Mouse (Mus musculus) CH12.LX (cell line): ENCODE measurements around the gene Slc25a18.

ENCODE experiments used
- CHD1 ChIP-seq: IDR thresholded peaks from 2 replicates; pipeline ENCODE4 v1.6.1; 2012; ENCODE audit warnings: low read depth, low read length, improper control_type of control experiment, inconsistent platforms
- CTCF ChIP-seq, 2 experiments: IDR thresholded peaks in 1 of 2; conservative IDR thresholded peaks in 1 of 2; 2 replicates each; pipeline ENCODE4 v1.5.1; 2011 to 2012; ENCODE audit warnings: low read depth in 2 of 2, low read length in 2 of 2, improper control_type of control experiment in 1 of 2, inconsistent platforms in 1 of 2, mild to moderate bottlenecking in 1 of 2, moderate library complexity in 1 of 2
- EP300 ChIP-seq: IDR thresholded peaks from 2 replicates; pipeline ENCODE4 v1.6.1; 2011; ENCODE audit warnings: low read length, improper control_type of control experiment
- MAX ChIP-seq: IDR thresholded peaks from 2 replicates; pipeline ENCODE4 v1.6.1; 2011; ENCODE audit warnings: low read length, improper control_type of control experiment
- PAX5 ChIP-seq: IDR thresholded peaks from 2 replicates; pipeline ENCODE4 v1.6.1; 2012; ENCODE audit warnings: low read length, inconsistent platforms, mixed read lengths
- POLR2A ChIP-seq: IDR thresholded peaks from 2 replicates; pipeline ENCODE4 v1.6.1; 2011; ENCODE audit warnings: low read depth, mild to moderate bottlenecking, improper control_type of control experiment, low read length
- TCF12 ChIP-seq: IDR thresholded peaks from 2 replicates; pipeline ENCODE4 v1.6.1; 2014; ENCODE audit warnings: low read depth, mild to moderate bottlenecking, inconsistent platforms, low read length, improper control_type of control experiment
- UBTF ChIP-seq: IDR thresholded peaks from 2 replicates; pipeline ENCODE4 v1.6.1; 2012; ENCODE audit warnings: low read depth, mild to moderate bottlenecking, inconsistent platforms, low read length, improper control_type of control experiment, moderate library complexity
- USF1 ChIP-seq: IDR thresholded peaks from 2 replicates; pipeline ENCODE4 v1.6.1; 2014; ENCODE audit warnings: low read depth, mild to moderate bottlenecking, inconsistent platforms, low read length, improper control_type of control experiment
- ZNF384 ChIP-seq: IDR thresholded peaks from 2 replicates; pipeline ENCODE4 v1.6.1; 2012; ENCODE audit warnings: low read depth, low read length, improper control_type of control experiment, inconsistent platforms

- TF ChIP-seq CTCF (conservative IDR thresholded peaks at IDR 0.05 in 1 of 2, IDR thresholded peaks at IDR 0.05 in 1 of 2; ENCODE audit: low read depth in 2 of 2, low read length in 2 of 2): no peak
- TF ChIP-seq UBTF: no peak
- TF ChIP-seq POLR2A: no peak
- no peak for TF ChIP-seq PAX5
- no peak for TF ChIP-seq MAX
- no peak for TF ChIP-seq USF1
- TF ChIP-seq ZNF384: no peak
- no peak for TF ChIP-seq CHD1
- TF ChIP-seq TCF12: no peak
- no peak for TF ChIP-seq EP300
Measured at GRCm38 (mm10) chr6:120773149-120773628, at the start of gene Slc25a18.
